Mouse (Mus musculus) neutrophil, adult 83 days (primary cell): ENCODE results near the gene Slc46a2. TPM values are rescaled to one million over a fixed set of nuclear protein-coding genes. Genes with fewer than 3 reads are reported as not detected.

ENCODE experiments used
- total RNA-seq, 2 experiments: library from RNA; stranded (reverse); gene quantifications; one replicate each; pipeline ENCODE4 v1.2.4; 2023

Slc46a2 gene
- not detected for total RNA-seq

GRCm38 (mm10) chr4:59914608-59915403 lies at the start of gene Slc46a2:
Gene Slc46a2 (minus strand): TSS chr4:59915056.

GRCm38 (mm10) chr4:59963405-59964344 lies 48.8 kb upstream of the Slc46a2 start, which contains the start of gene Mup6:
Gene Mup6 (plus strand): TSS chr4:59964294.

GRCm38 (mm10) chr4:59960610-59961009 lies 45.8 kb upstream of the Slc46a2 start, which contains the start of gene Mup4:
Gene Mup4 (minus strand): TSS chr4:59960710.

Other genes with a start within 250 kb of the Slc46a2 start
- 10 to 100 TPM; 18.4 to 21.3 TPM for gene Inip, start 113.5 kb downstream of the Slc46a2 start, total RNA-seq
- gene Snx30, start 109.2 kb downstream of the Slc46a2 start, total RNA-seq = 10 to 100 TPM; 18.1 to 18.7 TPM
- gene Mup4, start 45.7 kb upstream of the Slc46a2 start, total RNA-seq = not detected
- not detected for gene Mup6, start 49.2 kb upstream of the Slc46a2 start, total RNA-seq
- gene Mup7, start 155.4 kb upstream of the Slc46a2 start, total RNA-seq = not detected
- not detected for gene Mup2, start 239.2 kb upstream of the Slc46a2 start, total RNA-seq